Mouse (Mus musculus) intestine, embryonic 14.5 days (tissue): ENCODE measurements at regions not wholly inside any gene's neighbourhood (a gene's known extent, or its start where the extent isn't known, plus 50 kb on each side); places are given as distances from the start of the nearest gene placed in this dataset.

ENCODE experiments used
- ATAC-seq: fragments of 200-750 bp; cut with Nextera tagmentation; replicated peaks from 2 replicates; pipeline ENCODE4 v1.8.0; 2017; ENCODE audit warnings: low read depth, moderate number of reproducible peaks, moderate TSS enrichment, moderate library complexity; ENCODE audit not compliant: low FRiP score, low TSS enrichment
- DNase-seq: peaks from one replicate; pipeline ENCODE4 v3.0.0-alpha.2; 2018; ENCODE audit warnings: low spot score
- H3K27ac ChIP-seq: fragments of 300-500 bp; sonication (generic); 2 replicates; pipeline ENCODE4 v1.5.1; 2014; ENCODE audit warnings: low read depth, mild to moderate bottlenecking, control low read depth
- H3K27me3 ChIP-seq: fragments of 300-500 bp; sonication (generic); replicated peaks from 2 replicates; pipeline ENCODE4 v1.6.1; 2014; ENCODE audit warnings: low read length, control low read depth; ENCODE audit not compliant: control insufficient read depth, insufficient read depth
- H3K36me3 ChIP-seq: fragments of 300-500 bp; sonication (generic); 2 replicates; pipeline ENCODE4 v1.6.1; 2014; ENCODE audit warnings: low read length, control low read depth; ENCODE audit not compliant: control insufficient read depth, insufficient read depth
- H3K4me1 ChIP-seq: fragments of 300-500 bp; sonication (generic); replicated peaks from 2 replicates; pipeline ENCODE4 v1.6.1; 2014; ENCODE audit warnings: low read length, control low read depth, mixed read lengths; ENCODE audit not compliant: control insufficient read depth, insufficient read depth
- H3K4me2 ChIP-seq: fragments of 300-500 bp; sonication (generic); 2 replicates; pipeline ENCODE4 v1.6.1; 2014; ENCODE audit warnings: low read length
- H3K4me3 ChIP-seq: fragments of 300-500 bp; sonication (generic); 2 replicates; pipeline ENCODE4 v1.5.1; 2014; ENCODE audit warnings: low read depth, low read length, control low read depth, mixed read lengths
- H3K9ac ChIP-seq: fragments of 300-500 bp; sonication (generic); 2 replicates; pipeline ENCODE4 v1.6.1; 2014; ENCODE audit warnings: mild to moderate bottlenecking, low read length
- H3K9me3 ChIP-seq: fragments of 300-500 bp; sonication (generic); 2 replicates; pipeline ENCODE4 v1.6.1; 2016; ENCODE audit warnings: low read length, control low read depth; ENCODE audit not compliant: control insufficient read depth
- WGBS: fragments of 180-500 bp; shearing (Covaris S2); extraction: QIAGEN DNeasy Blood & Tissue Kit; methylation state at CpG from one replicate; pipeline ENCODE4 v1.1.7; 2014; 5-methylcytosine and 5-hydroxymethylcytosine counted together

DNA sequence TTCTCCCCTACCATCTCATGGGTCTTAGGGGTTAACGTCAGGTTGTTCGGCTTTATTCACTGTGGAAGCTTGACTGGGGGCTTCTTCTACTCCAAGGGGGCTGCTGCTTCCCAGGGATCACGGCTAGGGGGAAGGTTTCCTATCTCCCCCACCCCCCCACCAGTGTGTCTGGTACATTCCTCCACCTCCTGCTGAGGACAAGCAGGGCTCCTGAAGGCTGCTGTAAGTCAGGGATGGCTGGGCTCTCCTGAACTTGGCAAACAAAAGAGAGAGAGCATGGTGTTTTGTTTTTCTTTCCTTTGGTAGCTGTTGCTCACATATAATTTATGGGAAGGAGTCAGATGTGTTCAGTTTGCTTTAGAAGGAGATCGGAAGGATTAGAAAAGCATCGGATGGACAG, 54.7 kb upstream of the Commd3 start:
- no peak overlapping the region for H3K9ac ChIP-seq
- DNase-seq (no peak), ATAC-seq (no peak)
- no peaks in the 10 kb centered on the region for H3K36me3 ChIP-seq
- no peak overlapping the region for H3K27ac ChIP-seq
- no peaks in the 10 kb centered on the region for H3K27me3 ChIP-seq
- no peak overlapping the region for H3K4me3 ChIP-seq
- H3K4me2 ChIP-seq = no peak overlapping the region
- 19% methylated on average over 5 of the region's 5 CpGs for WGBS
- no peaks in the 10 kb centered on the region for H3K9me3 ChIP-seq
- H3K4me1 ChIP-seq = no peaks in the 10 kb centered on the region

GRCm38 (mm10) chr2:18609868-18610185, 62.4 kb upstream of the Commd3 start:
- DNase-seq (no peak), ATAC-seq (no peak)
- Histone ChIP-seq H3K4me2 (peak overlapping the region; percentile 79), H3K27ac (no peak overlapping the region), H3K9me3 (no peaks in the 10 kb centered on the region), H3K36me3 (no peaks in the 10 kb centered on the region), H3K4me1 (peaks cover 20% of the 10 kb centered on the region), H3K27me3 (peaks cover 54% of the 10 kb centered on the region), H3K9ac (no peak overlapping the region), H3K4me3 (peak overlapping the region; percentile 42)
- WGBS = 8% methylated on average over 10 of the region's 10 CpGs

DNA sequence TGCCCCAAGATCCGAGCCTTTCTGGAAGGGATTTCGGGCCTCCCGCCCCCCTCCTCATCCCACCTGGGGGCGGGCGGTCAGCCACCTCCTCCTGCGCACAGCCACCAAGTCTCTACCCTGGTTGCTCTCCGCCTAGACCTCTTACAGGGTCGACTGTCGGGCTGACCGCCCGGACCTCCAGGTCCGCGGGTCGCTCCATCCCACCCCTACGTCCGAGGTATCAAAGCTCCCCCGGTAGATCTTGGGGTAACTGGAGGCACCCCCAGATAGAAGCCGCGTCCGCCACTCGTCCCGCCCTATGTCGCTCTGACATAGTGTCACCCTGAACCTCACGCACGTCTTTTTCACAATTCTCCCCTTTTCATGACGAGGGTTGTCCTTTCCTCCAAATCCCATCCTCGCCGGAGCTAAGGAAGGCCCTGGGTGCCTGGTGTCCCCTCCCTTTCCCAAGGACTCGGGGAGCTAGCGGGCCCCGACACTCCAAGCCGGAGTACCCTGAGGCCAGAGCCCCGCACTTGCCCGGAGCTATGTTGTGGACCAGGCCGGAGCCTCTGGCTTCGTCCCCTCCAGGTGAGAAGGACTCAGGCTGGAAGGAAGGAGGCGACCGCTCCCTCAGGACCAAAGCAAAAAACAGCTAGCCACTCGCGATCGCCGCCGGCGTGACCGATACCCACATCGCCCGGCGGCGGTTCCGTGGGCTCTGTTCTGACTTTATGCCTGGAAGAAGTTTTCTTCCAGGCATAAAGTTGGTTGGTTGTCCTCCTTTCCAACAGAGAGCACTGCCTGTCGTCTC, 62.9 kb upstream of the Commd3 start:
- peak; percentile 52 for ATAC-seq
- peak overlapping the region; percentile 18; the same call in 1 of the 2 replicates for H3K9ac ChIP-seq
- peak overlapping the region; percentile 79 for H3K4me2 ChIP-seq
- H3K36me3 ChIP-seq = no peaks in the 10 kb centered on the region
- peak; percentile 79 for DNase-seq
- peaks cover 54% of the 10 kb centered on the region for H3K27me3 ChIP-seq
- no peak overlapping the region for H3K27ac ChIP-seq
- H3K9me3 ChIP-seq = no peaks in the 10 kb centered on the region
- H3K4me1 ChIP-seq = peaks cover 20% of the 10 kb centered on the region
- H3K4me3 ChIP-seq = peak overlapping the region; percentile 42
- 2% methylated on average over 51 of the region's 51 CpGs for WGBS

- H3K4me3 ChIP-seq = peak overlapping the region; percentile 42
- under 1% methylated on average over 29 of the region's 29 CpGs for WGBS
- peak overlapping the region; percentile 79 for H3K4me2 ChIP-seq
- no peaks in the 10 kb centered on the region for H3K9me3 ChIP-seq
- no peaks in the 10 kb centered on the region for H3K36me3 ChIP-seq
- peak; percentile 85 for ATAC-seq
- H3K9ac ChIP-seq = peak overlapping the region; percentile 18; the same call in 1 of the 2 replicates
- no peak overlapping the region for H3K27ac ChIP-seq
- DNase-seq = peak; percentile 83
- peaks cover 20% of the 10 kb centered on the region for H3K4me1 ChIP-seq
- peaks cover 54% of the 10 kb centered on the region for H3K27me3 ChIP-seq
These were observed 63.7 kb upstream of the Commd3 start for GRCm38 (mm10) chr2:18608260-18609074.

- no peaks in the 10 kb centered on the region for H3K36me3 ChIP-seq
- H3K9ac ChIP-seq = no peak overlapping the region
- peak overlapping the region; percentile 79 for H3K4me2 ChIP-seq
- peak overlapping the region; percentile 42 for H3K4me3 ChIP-seq
- peaks cover 20% of the 10 kb centered on the region for H3K4me1 ChIP-seq
- ATAC-seq (no peak), DNase-seq (no peak)
- H3K27ac ChIP-seq = no peak overlapping the region
- WGBS = 2% methylated on average over 14 of the region's 14 CpGs
- H3K9me3 ChIP-seq = no peaks in the 10 kb centered on the region
- peaks cover 54% of the 10 kb centered on the region for H3K27me3 ChIP-seq
These were observed 64.5 kb upstream of the Commd3 start for GRCm38 (mm10) chr2:18607586-18608259.

GRCm38 (mm10) chr2:18607088-18607487, 65.1 kb upstream of the Commd3 start:
- DNase-seq (no peak), ATAC-seq (no peak)
- peak overlapping the region; percentile 79 for H3K4me2 ChIP-seq
- H3K27ac ChIP-seq = no peak overlapping the region
- H3K9ac ChIP-seq = no peak overlapping the region
- 0 out of 2 replicates have a peak overlapping the region, but pooled peaks have one; percentile 42 for H3K4me3 ChIP-seq
- no peaks in the 10 kb centered on the region for H3K9me3 ChIP-seq
- H3K4me1 ChIP-seq = peaks cover 20% of the 10 kb centered on the region
- peaks cover 54% of the 10 kb centered on the region for H3K27me3 ChIP-seq
- WGBS = 12% methylated on average over 6 of the region's 6 CpGs
- H3K36me3 ChIP-seq = no peaks in the 10 kb centered on the region

- H3K9me3 ChIP-seq = no peaks in the 10 kb centered on the region
- no peak overlapping the region for H3K9ac ChIP-seq
- no peaks in the 10 kb centered on the region for H3K27me3 ChIP-seq
- H3K36me3 ChIP-seq = no peaks in the 10 kb centered on the region
- DNase-seq (no peak), ATAC-seq (no peak)
- no peaks in the 10 kb centered on the region for H3K4me1 ChIP-seq
- no peak overlapping the region for H3K4me3 ChIP-seq
- WGBS = 65% methylated on average over 4 of the region's 4 CpGs
- no peak overlapping the region for H3K4me2 ChIP-seq
- no peak overlapping the region for H3K27ac ChIP-seq
These were observed 80.0 kb upstream of the Commd3 start for GRCm38 (mm10) chr2:18592221-18592620.

DNA sequence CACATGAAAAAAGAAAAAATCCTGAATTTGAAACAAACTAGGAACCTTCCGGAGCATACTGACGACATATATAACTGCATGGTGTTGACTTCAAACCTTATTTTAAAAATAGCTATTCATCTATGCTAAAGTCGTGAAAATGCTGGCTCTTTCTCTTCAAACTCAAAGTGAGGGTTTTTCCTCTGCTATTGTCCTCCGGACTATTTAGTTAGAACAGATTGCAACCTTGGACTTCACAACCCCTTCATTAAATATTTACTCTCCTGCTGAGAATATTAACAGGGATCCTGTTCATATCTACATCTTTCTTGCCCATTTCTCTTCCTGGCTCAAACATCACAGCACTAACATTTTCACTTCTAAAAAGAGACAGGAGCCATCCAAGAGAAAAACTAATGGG, 84.0 kb upstream of the Commd3 start:
- no peak for DNase-seq
- H3K27ac ChIP-seq = peak overlapping the region; percentile 82
- H3K36me3 ChIP-seq = no peaks in the 10 kb centered on the region
- H3K9ac ChIP-seq = peak overlapping the region; percentile 66
- peak overlapping the region; percentile 70 for H3K4me3 ChIP-seq
- no peaks in the 10 kb centered on the region for H3K27me3 ChIP-seq
- no peaks in the 10 kb centered on the region for H3K9me3 ChIP-seq
- ATAC-seq = no peak
- peak overlapping the region; percentile 78 for H3K4me2 ChIP-seq
- H3K4me1 ChIP-seq = no peaks in the 10 kb centered on the region
- WGBS = under 1% methylated on average over 4 of the region's 4 CpGs
